Mouse (Mus musculus) hindbrain, embryonic 15.5 days (tissue): ENCODE results near the gene Eogt. TPM values are rescaled to one million over a fixed set of nuclear protein-coding genes. Genes with fewer than 3 reads are reported as not detected.
A peak's percentile ranks its signal among the peaks of the same experiment; 100 is the strongest.

ENCODE experiments used
- ATAC-seq: fragments of 200-750 bp; cut with Nextera tagmentation; 2 replicates; pipeline ENCODE4 v1.8.0; 2017; ENCODE audit warnings: low read depth, moderate number of reproducible peaks, moderate TSS enrichment; ENCODE audit not compliant: low FRiP score
- H3K27ac ChIP-seq: fragments of 300-500 bp; sonication (generic); replicated peaks from 2 replicates; pipeline ENCODE4 v1.5.1; 2015; ENCODE audit warnings: mild to moderate bottlenecking, inconsistent platforms
- H3K27me3 ChIP-seq: fragments of 300-500 bp; sonication (generic); 2 replicates; pipeline ENCODE4 v1.6.1; 2015; ENCODE audit warnings: control low read depth, inconsistent platforms
- H3K36me3 ChIP-seq: fragments of 300-500 bp; sonication (generic); 2 replicates; pipeline ENCODE4 v1.6.1; 2015; ENCODE audit warnings: control low read depth, inconsistent platforms
- H3K4me1 ChIP-seq: fragments of 300-500 bp; sonication (generic); replicated peaks from 2 replicates; pipeline ENCODE4 v1.6.1; 2015; ENCODE audit warnings: control low read depth, inconsistent platforms
- H3K4me2 ChIP-seq: fragments of 300-500 bp; sonication (generic); 2 replicates; pipeline ENCODE4 v1.6.1; 2015; ENCODE audit warnings: moderate library complexity, mild to moderate bottlenecking, inconsistent platforms
- H3K4me3 ChIP-seq: fragments of 300-500 bp; sonication (generic); 2 replicates; pipeline ENCODE4 v1.5.1; 2015; ENCODE audit warnings: mild to moderate bottlenecking, inconsistent platforms
- H3K9ac ChIP-seq: fragments of 300-500 bp; sonication (generic); 2 replicates; pipeline ENCODE4 v1.6.1; 2015; ENCODE audit warnings: inconsistent platforms
- H3K9me3 ChIP-seq: fragments of 300-500 bp; sonication (generic); 2 replicates; pipeline ENCODE4 v1.6.1; 2016; ENCODE audit warnings: control low read depth, inconsistent platforms
- WGBS: fragments of 180-500 bp; shearing (Covaris S2); methylation state at CpG from one replicate; pipeline ENCODE4 v1.1.7; 2015; 5-methylcytosine and 5-hydroxymethylcytosine counted together
- polyA plus RNA-seq: library from polyadenylated mRNA; unstranded; fragments of >200 nt; fragmentation: Nextera tagmentation; extraction: Ambion mirVana; gene quantifications from 2 replicates; pipeline ENCODE4 v1.2.1, GENCODE M21; 2015

Eogt gene
- polyA plus RNA-seq, 1 experiment from 2014 or later: 14.2 TPM

DNA sequence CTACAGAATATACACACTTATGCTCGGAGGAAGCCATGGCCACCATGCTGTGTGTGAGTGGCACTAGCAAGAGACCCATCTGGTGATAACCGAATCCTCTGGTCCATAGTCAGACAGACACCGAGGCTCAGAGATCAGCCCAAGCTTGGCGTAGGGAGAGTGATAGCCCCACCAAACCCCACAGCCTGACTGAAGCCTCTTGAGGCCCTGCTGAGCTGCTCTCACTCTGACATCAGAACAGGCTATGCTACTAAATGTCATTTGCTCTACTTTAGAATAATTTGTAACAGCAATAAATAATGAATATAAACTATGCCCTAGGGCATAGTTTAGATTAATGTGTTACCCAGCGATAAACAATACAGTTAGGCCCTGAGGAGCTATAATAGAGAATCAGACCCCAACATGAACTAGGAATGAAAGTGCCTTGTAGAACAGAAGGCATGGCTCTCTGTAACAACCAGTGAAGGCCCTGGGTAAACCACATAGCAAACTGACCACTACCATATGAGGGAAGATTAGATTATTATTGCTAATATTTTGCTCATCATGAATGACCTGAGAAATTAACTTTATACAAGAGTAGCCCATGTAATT is 16.2 kb downstream of the Eogt start:
- Histone ChIP-seq H3K36me3 (peaks cover 10% of the 10 kb centered on the region; the same call in 1 of the 2 replicates), H3K4me2 (no peak overlapping the region), H3K27me3 (no peaks in the 10 kb centered on the region), H3K9me3 (no peaks in the 10 kb centered on the region), H3K27ac (no peak overlapping the region), H3K9ac (no peak overlapping the region), H3K4me3 (no peak overlapping the region), H3K4me1 (no peaks in the 10 kb centered on the region)
- ATAC-seq: no peak
- 70% methylated on average over 5 of the region's 5 CpGs for WGBS

- no peaks in the 10 kb centered on the region for H3K27me3 ChIP-seq
- no peaks in the 10 kb centered on the region for H3K9me3 ChIP-seq
- WGBS: 64% methylated on average over 4 of the region's 4 CpGs
- H3K9ac ChIP-seq: no peak overlapping the region
- H3K4me3 ChIP-seq: no peak overlapping the region
- H3K27ac ChIP-seq: no peak overlapping the region
- no peak overlapping the region for H3K4me2 ChIP-seq
- no peaks in the 10 kb centered on the region for H3K4me1 ChIP-seq
- no peak for ATAC-seq
- peaks cover 10% of the 10 kb centered on the region; the same call in 1 of the 2 replicates for H3K36me3 ChIP-seq
These were observed 17.2 kb downstream of the Eogt start for GRCm38 (mm10) chr6:97131808-97132207.

- Histone ChIP-seq H3K27ac (no peak overlapping the region), H3K36me3 (peaks cover 10% of the 10 kb centered on the region; the same call in 1 of the 2 replicates), H3K9ac (no peak overlapping the region), H3K4me3 (no peak overlapping the region), H3K4me1 (no peaks in the 10 kb centered on the region), H3K9me3 (no peaks in the 10 kb centered on the region), H3K4me2 (no peak overlapping the region), H3K27me3 (no peaks in the 10 kb centered on the region)
- ATAC-seq: no peak
- 66% methylated on average over 5 of the region's 5 CpGs for WGBS
These were observed 18.0 kb downstream of the Eogt start for GRCm38 (mm10) chr6:97130979-97131378.

- Histone ChIP-seq H3K4me2 (no peak overlapping the region), H3K9ac (no peak overlapping the region), H3K27ac (no peak overlapping the region), H3K4me1 (no peaks in the 10 kb centered on the region), H3K9me3 (no peaks in the 10 kb centered on the region), H3K27me3 (no peaks in the 10 kb centered on the region), H3K36me3 (0 out of 2 replicates have a peak, but pooled peaks cover 2% of the 10 kb centered on the region), H3K4me3 (no peak overlapping the region)
- WGBS: 80% methylated on average over 10 of the region's 10 CpGs
- no peak for ATAC-seq
These were observed 24.5 kb downstream of the Eogt start for GRCm38 (mm10) chr6:97124336-97125010.

GRCm38 (mm10) chr6:97120922-97121321 is 28.1 kb downstream of the Eogt start:
- no peaks in the 10 kb centered on the region for H3K9me3 ChIP-seq
- no peak overlapping the region for H3K27ac ChIP-seq
- ATAC-seq: no peak
- 67% methylated on average over 4 of the region's 4 CpGs for WGBS
- H3K27me3 ChIP-seq: no peaks in the 10 kb centered on the region
- no peak overlapping the region for H3K9ac ChIP-seq
- no peak overlapping the region for H3K4me2 ChIP-seq
- H3K4me1 ChIP-seq: no peaks in the 10 kb centered on the region
- H3K4me3 ChIP-seq: no peak overlapping the region
- no peaks in the 10 kb centered on the region for H3K36me3 ChIP-seq

DNA sequence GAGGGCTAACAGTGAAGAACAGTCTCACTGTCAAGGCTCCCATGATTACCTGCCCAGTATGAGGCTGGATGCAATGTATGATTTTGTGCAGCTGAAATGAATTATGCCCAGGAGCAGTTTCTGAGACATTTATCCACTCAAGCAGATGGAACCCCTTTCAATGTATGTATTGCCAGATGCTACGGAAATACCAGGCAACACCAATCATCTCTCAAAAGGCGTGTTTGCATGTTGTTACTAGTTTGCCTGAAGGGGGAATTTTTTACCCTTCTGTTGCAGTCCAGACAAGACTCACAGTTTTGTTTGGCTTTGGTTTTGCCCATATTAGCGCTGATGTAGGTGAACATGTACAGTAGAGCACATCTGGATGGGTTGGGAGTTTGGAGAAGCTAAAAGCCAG is 30.7 kb downstream of the Eogt start:
- Histone ChIP-seq H3K27me3 (no peaks in the 10 kb centered on the region), H3K9ac (no peak overlapping the region), H3K4me3 (no peak overlapping the region), H3K4me1 (no peaks in the 10 kb centered on the region), H3K4me2 (no peak overlapping the region), H3K27ac (no peak overlapping the region), H3K36me3 (no peaks in the 10 kb centered on the region), H3K9me3 (no peaks in the 10 kb centered on the region)
- 79% methylated on average over 3 of the region's 3 CpGs for WGBS
- ATAC-seq: no peak

- Histone ChIP-seq H3K9me3 (no peaks in the 10 kb centered on the region), H3K4me1 (no peaks in the 10 kb centered on the region), H3K27ac (no peak overlapping the region)
These were observed 32.1 kb downstream of the Eogt start for GRCm38 (mm10) chr6:97116896-97117295.

DNA sequence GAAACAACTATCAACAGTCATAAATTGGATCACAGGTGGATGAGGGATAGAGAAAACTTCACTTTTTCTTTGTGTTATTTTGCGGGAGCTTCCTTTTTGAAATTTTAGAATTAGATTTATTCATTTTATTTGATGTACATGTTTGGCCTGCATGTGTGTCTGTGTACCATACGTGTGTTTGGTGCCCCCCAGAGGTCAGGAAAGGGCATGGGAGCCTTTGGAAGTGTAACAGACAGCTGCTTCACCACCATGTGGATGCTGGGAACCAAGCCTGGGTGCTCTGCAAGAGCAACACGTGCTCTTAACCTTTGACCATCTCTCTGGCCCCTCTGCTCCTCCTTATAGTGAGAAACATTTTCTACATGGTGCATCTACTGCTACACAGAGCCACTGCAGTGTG is 34.2 kb downstream of the Eogt start:
- Histone ChIP-seq H3K27ac (no peak overlapping the region), H3K9ac (no peak overlapping the region), H3K4me2 (no peak overlapping the region), H3K27me3 (no peaks in the 10 kb centered on the region), H3K4me1 (no peaks in the 10 kb centered on the region), H3K9me3 (no peaks in the 10 kb centered on the region), H3K36me3 (peaks cover 17% of the 10 kb centered on the region; the same call in 1 of the 2 replicates), H3K4me3 (no peak overlapping the region)
- no peak for ATAC-seq
- 70% methylated on average over 3 of the region's 3 CpGs for WGBS

More at GRCm38 (mm10) chr6:97116896-97117295, 32.1 kb downstream of the Eogt start:
- 81% methylated on average over 5 of the region's 5 CpGs for WGBS
- Histone ChIP-seq H3K9ac (no peak overlapping the region), H3K4me2 (no peak overlapping the region), H3K4me3 (no peak overlapping the region), H3K27me3 (no peaks in the 10 kb centered on the region), H3K36me3 (peaks cover 12% of the 10 kb centered on the region; the same call in 1 of the 2 replicates)
- ATAC-seq: no peak

DNA sequence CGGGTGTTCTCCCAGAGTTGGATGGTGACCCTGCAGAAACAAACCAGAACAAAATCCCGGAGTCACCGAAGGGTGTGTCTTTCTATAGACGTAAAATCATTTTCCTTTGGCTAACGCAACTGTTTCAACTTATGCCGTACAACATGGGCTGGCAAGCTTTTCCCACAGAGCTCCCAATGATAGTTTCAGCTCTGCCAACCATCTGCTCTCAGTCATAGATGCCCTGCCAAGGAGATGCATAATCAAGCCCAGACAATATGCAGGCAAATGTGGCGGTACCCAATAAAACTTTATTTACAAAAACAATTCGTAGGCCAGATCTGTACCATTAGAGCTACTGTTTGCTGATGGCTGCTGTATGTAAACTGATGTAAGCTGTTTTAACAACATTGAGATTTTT is 36.8 kb downstream of the Eogt start:
- no peak overlapping the region for H3K4me2 ChIP-seq
- no peak for ATAC-seq
- no peaks in the 10 kb centered on the region for H3K27me3 ChIP-seq
- no peaks in the 10 kb centered on the region for H3K9me3 ChIP-seq
- WGBS: 88% methylated on average over 8 of the region's 8 CpGs
- H3K4me3 ChIP-seq: no peak overlapping the region
- H3K4me1 ChIP-seq: no peaks in the 10 kb centered on the region
- H3K27ac ChIP-seq: no peak overlapping the region
- no peak overlapping the region for H3K9ac ChIP-seq
- peaks cover 17% of the 10 kb centered on the region; the same call in 1 of the 2 replicates for H3K36me3 ChIP-seq

GRCm38 (mm10) chr6:97106777-97107176 is 42.2 kb downstream of the Eogt start:
- Histone ChIP-seq H3K27ac (no peak overlapping the region), H3K27me3 (no peaks in the 10 kb centered on the region), H3K4me3 (no peak overlapping the region), H3K9me3 (no peaks in the 10 kb centered on the region), H3K4me2 (no peak overlapping the region), H3K4me1 (peaks cover 8% of the 10 kb centered on the region; the same call in 1 of the 2 replicates), H3K36me3 (peaks cover 4% of the 10 kb centered on the region; the same call in 1 of the 2 replicates), H3K9ac (no peak overlapping the region)
- WGBS: 14% methylated on average over 2 of the region's 2 CpGs
- ATAC-seq: peak; percentile 79

GRCm38 (mm10) chr6:97106106-97106505 is 42.9 kb downstream of the Eogt start:
- WGBS: 86% methylated on average over 8 of the region's 8 CpGs
- Histone ChIP-seq H3K27ac (no peak overlapping the region), H3K4me3 (no peak overlapping the region), H3K4me2 (no peak overlapping the region), H3K4me1 (peaks cover 15% of the 10 kb centered on the region; the same call in 1 of the 2 replicates), H3K36me3 (no peaks in the 10 kb centered on the region), H3K9ac (no peak overlapping the region), H3K27me3 (no peaks in the 10 kb centered on the region), H3K9me3 (no peaks in the 10 kb centered on the region)
- ATAC-seq: no peak

- Histone ChIP-seq H3K4me1 (peaks cover 15% of the 10 kb centered on the region; the same call in 1 of the 2 replicates), H3K36me3 (no peaks in the 10 kb centered on the region), H3K4me2 (no peak overlapping the region), H3K4me3 (no peak overlapping the region), H3K27me3 (no peaks in the 10 kb centered on the region), H3K9me3 (no peaks in the 10 kb centered on the region), H3K9ac (no peak overlapping the region), H3K27ac (no peak overlapping the region)
- no peak for ATAC-seq
- WGBS: 80% methylated on average over 7 of the region's 7 CpGs
These were observed 44.6 kb downstream of the Eogt start for GRCm38 (mm10) chr6:97104264-97104852.
